Mouse (Mus musculus): ENCODE data around the gene Scn11a.

DNA sequence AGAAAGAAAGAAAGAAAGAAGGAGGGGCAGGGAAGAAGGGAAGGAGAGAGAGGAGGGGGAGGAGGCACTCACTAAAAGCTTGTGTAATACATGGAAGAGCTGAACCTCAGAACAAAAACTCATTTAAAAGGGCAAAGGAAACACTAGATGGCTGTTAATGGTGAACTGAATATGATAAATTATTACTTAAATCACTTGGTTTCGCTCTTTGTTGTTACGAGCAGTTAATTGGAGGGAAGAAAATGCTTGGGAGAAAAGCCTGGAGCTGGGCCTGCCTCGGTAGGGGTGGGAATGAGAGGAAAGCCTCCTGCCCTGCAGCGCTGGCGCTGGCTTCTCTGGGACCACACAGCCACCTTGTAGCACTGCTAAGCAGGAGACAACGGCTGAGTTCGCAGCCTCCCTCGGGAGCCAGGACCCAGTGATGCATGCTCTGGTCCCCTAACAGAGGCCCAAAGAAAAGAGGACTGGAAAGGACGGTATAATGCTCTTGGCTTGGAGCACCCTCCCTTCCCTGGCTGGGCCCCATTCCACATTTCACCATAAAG, 10.4 kb upstream of the Scn11a start:
- TF ChIP-seq MEF2A (IDR thresholded peaks at IDR 0.05; ENCODE audit: borderline replicate concordance, low read depth, low read length) (no peak), ZNF384 (IDR thresholded peaks at IDR 0.05; ENCODE audit: low read depth, low read length) (no peak), EP300 (IDR thresholded peaks at IDR 0.05; ENCODE audit: low read length) (no peak), CTCF (conservative IDR thresholded peaks at IDR 0.05 in 1 of 2, IDR thresholded peaks at IDR 0.05 in 1 of 2; ENCODE audit: low read depth in 2 of 2, low read length in 2 of 2) (no peak), ZMIZ1 (IDR thresholded peaks at IDR 0.05; ENCODE audit: low read depth, low read length) (no peak), HCFC1 (IDR thresholded peaks at IDR 0.05; ENCODE audit: low read depth, low read length) (no peak)

Data from CH12.LX (cell line).